Mouse (Mus musculus) erythroblast, embryonic 14.5 days (primary cell): ENCODE results near the gene Rtbdn. TPM values are rescaled to one million over a fixed set of nuclear protein-coding genes. Genes with fewer than 3 reads are reported as not detected.

Experiments used
- H3K27me3 ChIP-seq: 2 replicates; pipeline ENCODE4 v1.6.1; 2012; ENCODE audit warnings: inconsistent platforms; ENCODE audit not compliant: control insufficient read depth
- H3K36me3 ChIP-seq: 2 replicates; pipeline ENCODE4 v1.6.1; 2012; ENCODE audit warnings: mild to moderate bottlenecking, inconsistent platforms; ENCODE audit not compliant: control insufficient read depth
- H3K4me1 ChIP-seq: 2 replicates; pipeline ENCODE4 v1.6.1; 2012; ENCODE audit warnings: inconsistent platforms; ENCODE audit not compliant: control insufficient read depth
- H3K4me3 ChIP-seq: replicated peaks from 2 replicates; pipeline ENCODE3; 2012; ENCODE audit warnings: moderate library complexity, mild to moderate bottlenecking, inconsistent platforms
- H3K9me3 ChIP-seq: 2 replicates; pipeline ENCODE4 v1.6.1; 2012; ENCODE audit warnings: low read length, inconsistent platforms, mixed read lengths; ENCODE audit not compliant: control insufficient read depth
- GATA1 ChIP-seq: IDR thresholded peaks from 2 replicates; pipeline ENCODE4 v1.6.1; 2012; ENCODE audit warnings: low read length, inconsistent platforms, mixed read lengths
- TAL1 ChIP-seq: IDR thresholded peaks from 3 replicates; pipeline ENCODE4 v1.6.1; 2012; ENCODE audit warnings: low read length, inconsistent platforms, mixed read lengths
- polyA plus RNA-seq: library from polyadenylated mRNA; stranded (reverse); fragments of >175 nt; gene quantifications from 2 replicates; pipeline ENCODE4 v1.2.3, GENCODE M21; 2012

Gene Rtbdn
- polyA plus RNA-seq, 1 experiment = not detected

- Histone ChIP-seq H3K27me3 (peaks cover 93% of the 10 kb centered on the region), H3K9me3 (peaks cover 8% of the 10 kb centered on the region; the same call in 1 of the 2 replicates)
These were observed 11.9 kb upstream of the Rtbdn start for GRCm38 (mm10) chr8:84934860-84935259.

GRCm38 (mm10) chr8:84935489-84935888 lies 11.3 kb upstream of the Rtbdn start:
- Histone ChIP-seq H3K4me3 (no peak overlapping the region), H3K27me3 (peaks cover 91% of the 10 kb centered on the region)

More at GRCm38 (mm10) chr8:84934860-84935259, 11.9 kb upstream of the Rtbdn start:
- no peak overlapping the region for H3K4me3 ChIP-seq
- H3K36me3 ChIP-seq = no peaks in the 10 kb centered on the region
- TF ChIP-seq GATA1 (no peak), TAL1 (no peak)
- H3K4me1 ChIP-seq = peaks cover 37% of the 10 kb centered on the region

GRCm38 (mm10) chr8:84936041-84936961 lies 10.5 kb upstream of the Rtbdn start:
- Histone ChIP-seq H3K36me3 (no peaks in the 10 kb centered on the region), H3K9me3 (peaks cover 8% of the 10 kb centered on the region; the same call in 1 of the 2 replicates), H3K4me1 (peaks cover 37% of the 10 kb centered on the region), H3K4me3 (peak overlapping the region; percentile 55), H3K27me3 (peaks cover 90% of the 10 kb centered on the region)
- TF ChIP-seq GATA1 = no peak
- no peak for TF ChIP-seq TAL1

More at GRCm38 (mm10) chr8:84935489-84935888, 11.3 kb upstream of the Rtbdn start:
- Histone ChIP-seq H3K9me3 (peaks cover 8% of the 10 kb centered on the region; the same call in 1 of the 2 replicates), H3K36me3 (no peaks in the 10 kb centered on the region), H3K4me1 (peaks cover 37% of the 10 kb centered on the region)
- TF ChIP-seq TAL1 = no peak
- no peak for TF ChIP-seq GATA1

- peaks cover 8% of the 10 kb centered on the region; the same call in 1 of the 2 replicates for H3K9me3 ChIP-seq
- H3K4me1 ChIP-seq = peaks cover 37% of the 10 kb centered on the region
- peak within 1 kb of the TSS; percentile 55 for H3K4me3 ChIP-seq
- H3K36me3 ChIP-seq = no peaks in the 10 kb centered on the region
- H3K27me3 ChIP-seq = peaks cover 88% of the 10 kb centered on the region
- TF ChIP-seq GATA1 (no peak), TAL1 (no peak)
These were observed 9.7 kb upstream of the Rtbdn start, which contains the start of gene Mast1 for GRCm38 (mm10) chr8:84936962-84937546. Gene Mast1, minus strand, starts transcription at chr8:84937359.

GRCm38 (mm10) chr8:84937620-84938485 lies 8.9 kb upstream of the Rtbdn start:
- TF ChIP-seq GATA1 = no peak
- no peak for TF ChIP-seq TAL1
- Histone ChIP-seq H3K4me1 (peaks cover 37% of the 10 kb centered on the region), H3K4me3 (no peak overlapping the region), H3K9me3 (peaks cover 8% of the 10 kb centered on the region; the same call in 1 of the 2 replicates), H3K36me3 (no peaks in the 10 kb centered on the region), H3K27me3 (peaks cover 86% of the 10 kb centered on the region)

GRCm38 (mm10) chr8:84943699-84944098 lies 3.1 kb upstream of the Rtbdn start:
- TF ChIP-seq GATA1 (no peak), TAL1 (no peak)
- H3K36me3 ChIP-seq = no peaks in the 10 kb centered on the region
- no peak overlapping the region for H3K4me3 ChIP-seq
- peaks cover 21% of the 10 kb centered on the region; the same call in 1 of the 2 replicates for H3K9me3 ChIP-seq
- peaks cover 85% of the 10 kb centered on the region for H3K27me3 ChIP-seq
- H3K4me1 ChIP-seq = peaks cover 20% of the 10 kb centered on the region

- peaks cover 20% of the 10 kb centered on the region for H3K4me1 ChIP-seq
- peaks cover 21% of the 10 kb centered on the region; the same call in 1 of the 2 replicates for H3K9me3 ChIP-seq
- TF ChIP-seq TAL1 = no peak
- no peak for TF ChIP-seq GATA1
- no peaks in the 10 kb centered on the region for H3K36me3 ChIP-seq
- no peak overlapping the region for H3K4me3 ChIP-seq
- H3K27me3 ChIP-seq = peaks cover 88% of the 10 kb centered on the region
These were observed 2.2 kb upstream of the Rtbdn start for GRCm38 (mm10) chr8:84944478-84945160.

- Histone ChIP-seq H3K27me3 (peaks cover 91% of the 10 kb centered on the region), H3K36me3 (no peaks in the 10 kb centered on the region), H3K4me3 (no peak overlapping the region), H3K4me1 (peaks cover 20% of the 10 kb centered on the region), H3K9me3 (peaks cover 21% of the 10 kb centered on the region; the same call in 1 of the 2 replicates)
- TF ChIP-seq GATA1 (no peak), TAL1 (no peak)
These were observed 1.6 kb upstream of the Rtbdn start for GRCm38 (mm10) chr8:84945235-84945632.
